Mouse (Mus musculus) heart, embryonic 11.5 days (tissue): ENCODE measurements around the gene Fam189b. TPM values are rescaled to one million over a fixed set of nuclear protein-coding genes. Genes with fewer than 3 reads are reported as not detected.
A peak's percentile ranks its signal among the peaks of the same experiment; 100 is the strongest.

Experiments
- ATAC-seq: fragments of 200-750 bp; cut with Nextera tagmentation; replicated peaks from 2 replicates; pipeline ENCODE4 v1.8.0; 2017; ENCODE audit warnings: moderate library complexity; ENCODE audit not compliant: insufficient number of reproducible peaks, low FRiP score, low TSS enrichment
- H3K27ac ChIP-seq: fragments of 300-500 bp; sonication (generic); 2 replicates; pipeline ENCODE4 v1.5.1; 2014; ENCODE audit warnings: mild to moderate bottlenecking, low read depth, low read length
- H3K27me3 ChIP-seq: fragments of 300-500 bp; sonication (generic); 2 replicates; pipeline ENCODE4 v1.6.1; 2014; ENCODE audit warnings: mild to moderate bottlenecking, low read length, mixed read lengths; ENCODE audit not compliant: control insufficient read depth, insufficient read depth
- H3K36me3 ChIP-seq: fragments of 300-500 bp; sonication (generic); 2 replicates; pipeline ENCODE4 v1.6.1; 2014; ENCODE audit warnings: mild to moderate bottlenecking, low read length, moderate library complexity, mixed read lengths; ENCODE audit not compliant: control insufficient read depth, insufficient read depth
- H3K4me1 ChIP-seq: fragments of 300-500 bp; sonication (generic); 2 replicates; pipeline ENCODE4 v1.6.1; 2014; ENCODE audit warnings: low read length; ENCODE audit not compliant: control insufficient read depth, insufficient read depth
- H3K4me2 ChIP-seq: fragments of 300-500 bp; sonication (generic); 2 replicates; pipeline ENCODE4 v1.6.1; 2014; ENCODE audit warnings: mild to moderate bottlenecking, moderate library complexity
- H3K4me3 ChIP-seq: fragments of 300-500 bp; sonication (generic); 2 replicates; pipeline ENCODE4 v1.5.1; 2014; ENCODE audit warnings: low read depth, low read length
- H3K9ac ChIP-seq: fragments of 300-500 bp; sonication (generic); 2 replicates; pipeline ENCODE4 v1.6.1; 2014; ENCODE audit warnings: mild to moderate bottlenecking, low read depth, low read length, moderate library complexity
- H3K9me3 ChIP-seq: fragments of 300-500 bp; sonication (generic); replicated peaks from 2 replicates; pipeline ENCODE4 v1.6.1; 2016; ENCODE audit warnings: low read length; ENCODE audit not compliant: control insufficient read depth
- WGBS: fragments of 180-500 bp; shearing (Covaris S2); extraction: QIAGEN DNeasy Blood & Tissue Kit; methylation state at CpG from one replicate; pipeline ENCODE4 v1.1.7; 2014; ENCODE audit not compliant: insufficient replicate concordance; 5-methylcytosine and 5-hydroxymethylcytosine counted together
- polyA plus RNA-seq: library from polyadenylated mRNA; unstranded; fragments of >200 nt; fragmentation: Nextera tagmentation; extraction: Ambion mirVana; gene quantifications from 2 replicates; pipeline ENCODE4 v1.2.1, GENCODE M21; 2014

Gene Fam189b
- polyA plus RNA-seq, 1 experiment from 2014 or later = 11.9 TPM

- peaks cover 9% of the 10 kb centered on the region; the same call in 1 of the 2 replicates for H3K4me1 ChIP-seq
- no peak for ATAC-seq
- 45% methylated on average over 4 of the region's 4 CpGs for WGBS
These were observed 43.0 kb downstream of the Fam189b start for GRCm38 (mm10) chr3:89225918-89226317.

GRCm38 (mm10) chr3:89226361-89226760 is 43.4 kb downstream of the Fam189b start:
- WGBS = 46% methylated on average over 11 of the region's 11 CpGs
- Histone ChIP-seq H3K9ac (no peak overlapping the region), H3K4me3 (peak overlapping the region; percentile 49; the same call in 1 of the 2 replicates), H3K36me3 (no peaks in the 10 kb centered on the region), H3K9me3 (no peaks in the 10 kb centered on the region), H3K4me1 (peaks cover 9% of the 10 kb centered on the region; the same call in 1 of the 2 replicates), H3K4me2 (peak overlapping the region; percentile 73), H3K27ac (0 out of 2 replicates have a peak overlapping the region, but pooled peaks have one; percentile 2), H3K27me3 (peaks cover 37% of the 10 kb centered on the region)
- no peak for ATAC-seq

More at GRCm38 (mm10) chr3:89225918-89226317, 43.0 kb downstream of the Fam189b start:
- H3K4me3 ChIP-seq = 0 out of 2 replicates have a peak overlapping the region, but pooled peaks have one; percentile 49
- no peaks in the 10 kb centered on the region for H3K36me3 ChIP-seq
- H3K9ac ChIP-seq = no peak overlapping the region
- H3K27ac ChIP-seq = 0 out of 2 replicates have a peak overlapping the region, but pooled peaks have one; percentile 2
- no peak overlapping the region; the same call in 1 of the 2 replicates for H3K4me2 ChIP-seq
- H3K9me3 ChIP-seq = no peaks in the 10 kb centered on the region
- peaks cover 35% of the 10 kb centered on the region for H3K27me3 ChIP-seq

- peak within 1 kb of the TSS; percentile 58; the same call in 1 of the 2 replicates for H3K9ac ChIP-seq
- H3K4me1 ChIP-seq = peaks cover 9% of the 10 kb centered on the region; the same call in 1 of the 2 replicates
- no peaks in the 10 kb centered on the region for H3K36me3 ChIP-seq
- no peaks in the 10 kb centered on the region for H3K9me3 ChIP-seq
- peaks cover 37% of the 10 kb centered on the region for H3K27me3 ChIP-seq
- WGBS = 7% methylated on average over 21 of the region's 21 CpGs
- 0 out of 2 replicates have a peak within 1 kb of the TSS, but pooled peaks have one; percentile 22 for H3K27ac ChIP-seq
- ATAC-seq = no peak
- peak within 1 kb of the TSS; percentile 49 for H3K4me3 ChIP-seq
- H3K4me2 ChIP-seq = peak within 1 kb of the TSS; percentile 73
These were observed 44.0 kb downstream of the Fam189b start, which contains the start of gene Mtx1 for GRCm38 (mm10) chr3:89226900-89227299. TSS of gene Mtx1 (minus strand) at chr3:89227088.

- Histone ChIP-seq H3K4me2 (peak overlapping the region; percentile 73), H3K4me3 (peak overlapping the region; percentile 49), H3K4me1 (peaks cover 9% of the 10 kb centered on the region; the same call in 1 of the 2 replicates), H3K36me3 (no peaks in the 10 kb centered on the region), H3K9ac (peak overlapping the region; percentile 58; the same call in 1 of the 2 replicates), H3K27me3 (peaks cover 37% of the 10 kb centered on the region), H3K9me3 (no peaks in the 10 kb centered on the region), H3K27ac (0 out of 2 replicates have a peak overlapping the region, but pooled peaks have one; percentile 22)
- peak; percentile 65 for ATAC-seq
- WGBS = 4% methylated on average over 40 of the region's 41 CpGs
These were observed 44.6 kb downstream of the Fam189b start for GRCm38 (mm10) chr3:89227307-89228179.

GRCm38 (mm10) chr3:89228180-89228549 is 45.2 kb downstream of the Fam189b start:
- peaks cover 9% of the 10 kb centered on the region; the same call in 1 of the 2 replicates for H3K4me1 ChIP-seq
- H3K27ac ChIP-seq = 0 out of 2 replicates have a peak overlapping the region, but pooled peaks have one; percentile 6
- under 1% methylated on average over 20 of the region's 20 CpGs for WGBS
- no peaks in the 10 kb centered on the region for H3K36me3 ChIP-seq
- H3K27me3 ChIP-seq = peaks cover 37% of the 10 kb centered on the region
- H3K9ac ChIP-seq = peak overlapping the region; percentile 58; the same call in 1 of the 2 replicates
- ATAC-seq = no peak; the same call in 1 of the 2 replicates
- peak overlapping the region; percentile 49 for H3K4me3 ChIP-seq
- H3K9me3 ChIP-seq = no peaks in the 10 kb centered on the region
- H3K4me2 ChIP-seq = peak overlapping the region; percentile 73

GRCm38 (mm10) chr3:89228836-89229235 is 45.9 kb downstream of the Fam189b start, which contains the start of gene Muc1:
TSS of gene Muc1 (plus strand) at chr3:89229057.
- H3K4me2 ChIP-seq = peak within 1 kb of the TSS; percentile 73
- H3K4me1 ChIP-seq = peaks cover 9% of the 10 kb centered on the region; the same call in 1 of the 2 replicates
- H3K9me3 ChIP-seq = no peaks in the 10 kb centered on the region
- 22% methylated on average over 10 of the region's 10 CpGs for WGBS
- peak within 1 kb of the TSS; percentile 58; the same call in 1 of the 2 replicates for H3K9ac ChIP-seq
- ATAC-seq = no peak
- H3K27me3 ChIP-seq = peaks cover 37% of the 10 kb centered on the region
- H3K4me3 ChIP-seq = peak within 1 kb of the TSS; percentile 49
- H3K36me3 ChIP-seq = no peaks in the 10 kb centered on the region
- H3K27ac ChIP-seq = 0 out of 2 replicates have a peak within 1 kb of the TSS, but pooled peaks have one; percentile 6

GRCm38 (mm10) chr3:89229276-89229675 is 46.3 kb downstream of the Fam189b start:
- Histone ChIP-seq H3K4me2 (0 out of 2 replicates have a peak overlapping the region, but pooled peaks have one; percentile 4), H3K9ac (no peak overlapping the region), H3K36me3 (no peaks in the 10 kb centered on the region), H3K9me3 (no peaks in the 10 kb centered on the region), H3K27me3 (peaks cover 37% of the 10 kb centered on the region), H3K27ac (no peak overlapping the region), H3K4me3 (no peak overlapping the region), H3K4me1 (peaks cover 9% of the 10 kb centered on the region; the same call in 1 of the 2 replicates)
- ATAC-seq = no peak
- 70% methylated on average over 4 of the region's 4 CpGs for WGBS

- WGBS = 73% methylated on average over 2 of the region's 2 CpGs
- peaks cover 36% of the 10 kb centered on the region for H3K27me3 ChIP-seq
These were observed 47.6 kb downstream of the Fam189b start for GRCm38 (mm10) chr3:89230561-89230960.

More at GRCm38 (mm10) chr3:89230561-89230960, 47.6 kb downstream of the Fam189b start:
- Histone ChIP-seq H3K4me3 (no peak overlapping the region), H3K27ac (no peak overlapping the region), H3K9ac (no peak overlapping the region), H3K9me3 (no peaks in the 10 kb centered on the region), H3K4me1 (peaks cover 9% of the 10 kb centered on the region; the same call in 1 of the 2 replicates), H3K36me3 (no peaks in the 10 kb centered on the region), H3K4me2 (no peak overlapping the region)
- ATAC-seq = no peak
